Mouse (Mus musculus) adrenal gland, postnatal 14 days (tissue): ENCODE data around the gene Ercc1. TPM values are rescaled to one million over a fixed set of nuclear protein-coding genes. Genes with fewer than 3 reads are reported as not detected.

Source experiments
- microRNA-seq, 2 experiments: library from miRNA; unstranded; fragments of <30 nt; microRNA quantifications; one replicate each; pipeline ENCODE4 v1.2.0; 2021
- total RNA-seq: library from RNA; stranded (reverse); gene quantifications from 2 replicates; pipeline ENCODE4 v1.2.3, GENCODE M21; 2021

Ercc1 gene
- total RNA-seq, 1 experiment from 2014 or later = 37.1 TPM

Small RNA genes lying within 50 kb of the gene (microRNA-seq; reads per million reads assigned to microRNA genes)
- 0 reads per million in 2 experiments for gene Mir343

Other genes with a start within 250 kb of the Ercc1 start
- 0.19 TPM in 1 of 2 replicates, not detected in the other for gene Gm4969, start 226.4 kb upstream of the Ercc1 start, total RNA-seq
- gene Fbxo46, start 224.9 kb upstream of the Ercc1 start, total RNA-seq = 11.2 and 11.9 TPM in 2 replicates
- 13.2 and 15.2 TPM in 2 replicates for gene Qpctl, start 195.5 kb upstream of the Ercc1 start, total RNA-seq
- 79.1 and 87.8 TPM in 2 replicates for gene Snrpd2, start 195.1 kb upstream of the Ercc1 start, total RNA-seq
- 0.71 and 0.93 TPM in 2 replicates for gene Gipr, start 178.7 kb upstream of the Ercc1 start, total RNA-seq
- 36.9 and 46.6 TPM in 2 replicates for gene Eml2, start 168.4 kb upstream of the Ercc1 start, total RNA-seq
- 9.7 and 12.4 TPM in 2 replicates for gene Gpr4, start 132.2 kb upstream of the Ercc1 start, total RNA-seq
- gene Opa3, start 116.4 kb upstream of the Ercc1 start, total RNA-seq = 27.5 and 28.5 TPM in 2 replicates
- gene Vasp, start 73.0 kb upstream of the Ercc1 start, total RNA-seq = 62.0 and 79.0 TPM in 2 replicates
- gene Ppm1n, start 64.7 kb upstream of the Ercc1 start, total RNA-seq = 0.19 TPM in 1 of 2 replicates, not detected in the other
- gene Rtn2, start 62.2 kb upstream of the Ercc1 start, total RNA-seq = 6.0 and 7.9 TPM in 2 replicates
- gene Fosb, start 34.7 kb upstream of the Ercc1 start, total RNA-seq = 2.1 and 22.4 TPM in 2 replicates
- 12.2 and 14.5 TPM in 2 replicates for gene Cd3eap, start 14.7 kb downstream of the Ercc1 start, total RNA-seq
- gene Ppp1r13l, start 15.0 kb downstream of the Ercc1 start, total RNA-seq = 7.3 and 8.3 TPM in 2 replicates
- gene Ercc2, start 37.2 kb downstream of the Ercc1 start, total RNA-seq = 28.2 and 30.2 TPM in 2 replicates
- gene Klc3, start 59.3 kb downstream of the Ercc1 start, total RNA-seq = 1.3 and 2.7 TPM in 2 replicates
- 0.74 and 0.79 TPM in 2 replicates for gene Ckm, start 60.0 kb downstream of the Ercc1 start, total RNA-seq
- 45.1 and 45.2 TPM in 2 replicates for gene Mark4, start 114.0 kb downstream of the Ercc1 start, total RNA-seq
- 21.8 and 22.0 TPM in 2 replicates for gene Exoc3l2, start 118.6 kb downstream of the Ercc1 start, total RNA-seq
- gene Bloc1s3, start 163.6 kb downstream of the Ercc1 start, total RNA-seq = 6.7 and 8.6 TPM in 2 replicates
- 69.4 and 71.2 TPM in 2 replicates for gene Trappc6a, start 163.6 kb downstream of the Ercc1 start, total RNA-seq
- gene Nkpd1, start 173.1 kb downstream of the Ercc1 start, total RNA-seq = 0.15 and 0.83 TPM in 2 replicates
- 58.8 and 64.2 TPM in 2 replicates for gene Ppp1r37, start 218.3 kb downstream of the Ercc1 start, total RNA-seq
- 0.44 and 1.1 TPM in 2 replicates for gene Zfp296, start 232.5 kb downstream of the Ercc1 start, total RNA-seq
- 59.3 and 65.4 TPM in 2 replicates for gene Gemin7, start 232.8 kb downstream of the Ercc1 start, total RNA-seq